Mouse (Mus musculus): ENCODE measurements around the gene Vrk2. TPM values are rescaled to one million over a fixed set of nuclear protein-coding genes. Genes with fewer than 3 reads are reported as not detected.

Gene Vrk2
- total RNA-seq, 1 experiment from 2014 or later: 36.9 TPM

DNA sequence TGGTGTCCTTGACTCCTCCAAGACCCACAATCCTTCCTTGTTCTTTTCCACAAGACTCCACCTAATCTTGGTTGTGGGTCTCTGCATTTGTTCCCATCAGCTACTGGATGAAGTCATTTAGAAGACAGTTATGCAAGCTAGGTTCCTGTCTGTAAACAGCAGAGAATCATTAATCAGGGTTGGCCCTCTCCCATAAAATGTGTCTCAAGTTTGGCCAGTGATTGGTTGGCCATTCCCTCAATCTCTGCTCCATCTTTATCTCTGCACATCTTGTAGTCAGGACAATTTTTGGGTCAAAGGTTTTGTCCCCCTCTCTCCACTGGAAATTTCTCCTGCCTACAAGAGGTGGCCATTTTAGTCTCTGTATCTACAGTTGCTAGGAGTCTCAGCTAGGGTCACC is 149.4 kb downstream of the Vrk2 start:
- ATAC-seq (ENCODE audit: extremely low read depth, insufficient number of reproducible peaks, low FRiP score, poor library complexity, severe bottlenecking): no peak

DNA sequence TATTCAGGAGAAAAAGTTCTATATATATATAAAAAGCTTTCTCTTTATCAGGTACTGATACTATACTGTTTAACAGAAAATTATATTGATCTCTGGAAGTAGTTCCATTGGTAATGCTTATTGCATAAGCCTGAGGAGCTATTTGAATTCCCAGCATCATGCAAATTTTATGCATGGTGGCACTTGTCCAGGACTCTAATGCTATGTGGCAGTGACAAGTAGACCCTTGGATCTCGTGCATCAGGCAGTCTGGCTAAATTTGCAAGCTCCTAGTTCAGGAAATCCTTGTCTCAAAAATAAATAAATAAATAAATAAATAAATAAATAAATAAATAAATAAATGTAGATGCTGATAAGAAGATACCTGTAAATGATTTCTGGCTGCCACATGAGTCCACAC is 152.7 kb downstream of the Vrk2 start:
- ATAC-seq (ENCODE audit: extremely low read depth, insufficient number of reproducible peaks, low FRiP score, poor library complexity, severe bottlenecking): no peak

DNA sequence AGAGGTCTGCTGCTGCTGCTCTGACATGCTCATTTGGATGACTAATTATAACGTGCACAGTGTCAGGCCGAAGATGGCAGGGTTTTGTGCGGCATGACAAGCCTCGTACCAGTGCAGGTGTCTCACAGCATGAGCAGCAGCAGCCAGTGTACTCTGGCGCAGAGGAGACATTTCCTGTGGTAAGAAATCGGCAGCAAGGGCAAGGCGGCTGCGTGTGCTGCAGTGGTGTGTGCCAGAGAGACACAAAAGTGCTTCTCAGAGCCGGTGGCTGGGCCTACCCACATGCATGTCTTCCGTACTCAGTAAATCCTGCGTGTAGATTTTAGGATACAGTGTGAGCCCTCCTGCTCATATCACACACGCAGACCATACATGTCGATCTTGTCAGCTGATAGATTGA is 156.0 kb downstream of the Vrk2 start:
- 0 out of 2 replicates have a peak, but pooled peaks have one; percentile 26 for ATAC-seq (ENCODE audit: extremely low read depth, insufficient number of reproducible peaks, low FRiP score, poor library complexity, severe bottlenecking)

DNA sequence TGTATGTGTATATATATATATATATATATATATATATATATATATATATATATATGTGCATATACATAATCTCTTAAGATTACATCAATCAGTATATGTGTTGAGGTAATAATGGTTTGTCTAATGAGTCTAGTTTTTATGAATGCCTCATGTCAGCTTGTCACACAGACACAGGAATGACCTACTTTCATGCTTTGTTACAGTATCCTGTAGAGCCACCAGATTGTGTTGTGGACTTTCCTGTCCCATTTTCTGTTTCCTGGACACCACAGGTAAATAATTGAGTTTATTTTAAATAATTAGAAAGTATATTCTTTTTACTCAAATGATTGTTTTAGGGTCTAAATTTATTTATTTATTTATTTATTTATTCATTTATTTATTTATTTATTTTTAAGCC is 159.6 kb downstream of the Vrk2 start:
- no peak for ATAC-seq (ENCODE audit: extremely low read depth, insufficient number of reproducible peaks, low FRiP score, poor library complexity, severe bottlenecking)

DNA sequence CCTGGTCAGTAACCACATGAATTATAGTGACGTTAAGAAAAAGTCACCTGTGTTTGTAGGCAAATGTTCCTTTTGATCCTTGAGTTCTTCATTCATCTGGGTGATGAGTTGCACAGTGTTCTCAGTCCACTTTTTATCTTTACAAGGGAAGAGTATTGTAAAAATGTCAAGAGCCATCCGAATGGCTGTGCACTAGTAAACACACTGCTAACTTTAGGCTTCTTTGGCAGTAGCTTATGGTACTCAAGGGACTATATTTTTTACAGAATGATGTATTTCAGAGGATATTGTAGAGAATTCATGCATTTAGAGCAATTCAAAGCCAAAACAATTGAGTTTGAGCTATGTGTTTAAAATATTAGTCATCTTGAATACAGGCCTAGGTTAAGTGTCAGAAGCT is 172.3 kb downstream of the Vrk2 start:
- ATAC-seq (ENCODE audit: extremely low read depth, insufficient number of reproducible peaks, low FRiP score, poor library complexity, severe bottlenecking): no peak

Other genes starting within 250 kb of the Vrk2 start
- 17.3 and 27.7 TPM in 2 replicates for gene Fancl, start 207.9 kb downstream of the Vrk2 start, total RNA-seq (2017)
- not detected in 2 replicates for gene Gm6899, start 758 bp downstream of the Vrk2 start, total RNA-seq (2017)